17 mouse cellular contexts compared by ENCODE assay signal in the genomic region with DNA sequence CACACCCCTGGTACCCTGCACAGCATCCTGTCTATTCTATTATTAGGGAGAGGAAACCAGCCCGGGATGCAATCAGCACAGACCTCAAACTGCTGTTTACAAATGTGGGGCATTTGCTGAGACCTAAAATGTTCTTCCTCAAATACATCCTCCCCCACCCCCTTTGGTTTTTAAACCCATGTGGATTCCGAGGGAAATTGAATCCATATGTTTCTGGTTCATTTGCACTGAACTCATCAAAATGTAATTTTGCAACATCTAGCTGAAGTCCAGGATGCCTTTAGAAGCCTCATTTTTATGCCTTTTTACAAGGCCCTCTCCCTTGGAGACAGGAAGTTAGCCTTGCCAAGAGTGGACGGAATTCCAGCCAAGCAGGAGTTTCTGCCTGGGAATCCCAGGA.
A peak's percentile ranks its signal among the peaks of the same experiment; 100 is the strongest.
DNase-seq lines count a peak whose midpoint lies in the region; ATAC-seq and TF ChIP-seq lines count a peak whose summit lies in the region.
"Had no signal": no experiment of that assay in that cellular context is flagged by ENCODE, and none has a peak within 500 bp of the region (broad histone marks: within the 10 kb centered on the region; RNA-seq: fewer than 3 reads in every experiment).

No protein-coding gene starts in this region.

- TF ChIP-seq CTCF in lung, postnatal 0 days (IDR thresholded peaks at IDR 0.05), result no peak
- TF ChIP-seq CTCF in lung, adult 2 months (IDR thresholded peaks at IDR 0.05; ENCODE audit: insufficient read depth, low read length), result no peak

- 0 out of 2 replicates have a peak, but pooled peaks have one; percentile 26 for ATAC-seq in heart, embryonic 11.5 days (replicated peaks; ENCODE audit: insufficient number of reproducible peaks, low FRiP score, low TSS enrichment)
- ATAC-seq in lung, postnatal 0 days, result peak; percentile 32; the same call in 1 of the 2 replicates
- no peak for ATAC-seq in midbrain, embryonic 11.5 days (ENCODE audit: low FRiP score)
- ATAC-seq: midbrain, embryonic 15.5 days had no signal

- H3K27ac ChIP-seq in heart, embryonic 11.5 days (ENCODE audit: low read depth, low read length), result no peak overlapping the region
- no peak overlapping the region for H3K27ac ChIP-seq in lung, postnatal 0 days (ENCODE audit: low read length)
- peak overlapping the region; percentile 90 for H3K27ac ChIP-seq in limb, embryonic 10.5 days
- no peak overlapping the region for H3K27ac ChIP-seq in midbrain, embryonic 11.5 days (ENCODE audit: low read depth, low read length)
- H3K27ac ChIP-seq: midbrain, embryonic 15.5 days; neural tube, embryonic 12.5 days had no signal

- TF ChIP-seq EP300 in lung, postnatal 0 days (IDR thresholded peaks at IDR 0.05), result 0 out of 2 replicates have a peak, but pooled peaks have one; percentile 15

- WGBS in heart, embryonic 11.5 days (ENCODE audit: insufficient replicate concordance), result 33% methylated on average over 3 of the region's 3 CpGs
- 17% methylated on average over 3 of the region's 3 CpGs for WGBS in lung, postnatal 0 days
- WGBS in lung, adult 2 months, result 19% methylated on average over 3 of the region's 3 CpGs
- WGBS in limb, embryonic 10.5 days, result 11% methylated on average over 3 of the region's 3 CpGs
- WGBS in midbrain, embryonic 11.5 days, result 73% methylated on average over 3 of the region's 3 CpGs

- no peak overlapping the region for H3K4me3 ChIP-seq in heart, embryonic 11.5 days (ENCODE audit: low read depth, low read length)
- H3K4me3 ChIP-seq in lung, postnatal 0 days (ENCODE audit: low read depth, low read length), result no peak overlapping the region
- no peak overlapping the region for H3K4me3 ChIP-seq in lung, adult 2 months (replicated peaks; ENCODE audit: extremely low read depth, low read depth, low read length)
- H3K4me3 ChIP-seq in limb, embryonic 10.5 days, result no peak overlapping the region
- no peak overlapping the region for H3K4me3 ChIP-seq in midbrain, embryonic 11.5 days (ENCODE audit: low read depth, low read length)
- H3K4me3 ChIP-seq: midbrain, embryonic 15.5 days; neural tube, embryonic 12.5 days had no signal

- H3K4me1 ChIP-seq in heart, embryonic 11.5 days (ENCODE audit: control insufficient read depth, insufficient read depth, low read length), result no peaks in the 10 kb centered on the region
- 0 out of 2 replicates have a peak, but pooled peaks cover 3% of the 10 kb centered on the region for H3K4me1 ChIP-seq in lung, postnatal 0 days (ENCODE audit: insufficient read depth, low read depth, low read length)
- H3K4me1 ChIP-seq in lung, adult 2 months (ENCODE audit: control insufficient read depth, insufficient read depth, low read length), result no peaks in the 10 kb centered on the region
- peaks cover 44% of the 10 kb centered on the region for H3K4me1 ChIP-seq in limb, embryonic 10.5 days
- H3K4me1 ChIP-seq in midbrain, embryonic 11.5 days (ENCODE audit: control insufficient read depth, insufficient read depth, low read length), result no peaks in the 10 kb centered on the region
- H3K4me1 ChIP-seq: midbrain, embryonic 15.5 days; neural tube, embryonic 12.5 days had no signal

- H3K27me3 ChIP-seq in heart, embryonic 11.5 days (ENCODE audit: control insufficient read depth, insufficient read depth, low read length), result no peaks in the 10 kb centered on the region
- H3K27me3 ChIP-seq in lung, postnatal 0 days (replicated peaks; ENCODE audit: insufficient read depth, low read length), result no peaks in the 10 kb centered on the region
- H3K27me3 ChIP-seq in limb, embryonic 10.5 days (ENCODE audit: low read depth, poor library complexity, severe bottlenecking), result no peaks in the 10 kb centered on the region
- H3K27me3 ChIP-seq in midbrain, embryonic 11.5 days (ENCODE audit: control insufficient read depth, insufficient read depth, low read length), result no peaks in the 10 kb centered on the region
- H3K27me3 ChIP-seq: midbrain, embryonic 15.5 days; neural tube, embryonic 12.5 days had no signal

- no peak for TF ChIP-seq POLR2A in lung, adult 2 months (IDR thresholded peaks at IDR 0.05; ENCODE audit: borderline replicate concordance, extremely low read depth, low read depth, low read length)

- DNase-seq in heart, adult 11 months, result no peak
- peak; percentile 58 for DNase-seq in lung, postnatal 0 days (ENCODE audit: low spot score)
- DNase-seq in lung, adult 2 months, result no peak
- DNase-seq in limb, embryonic 10.5 days (ENCODE audit: low spot score), result peak; percentile 43
- no peak for DNase-seq in layer of hippocampus, adult 9-10 months (ENCODE audit: low spot score)
- DNase-seq in midbrain, embryonic 11.5 days (ENCODE audit: low spot score, missing footprints), result no peak
- DNase-seq in B cell, adult 2 months, result no peak
- DNase-seq: adrenal gland, postnatal 25 days; cerebellum, postnatal 10 days; kidney, adult 9 months; layer of hippocampus, postnatal 36 days; liver; lung, postnatal 4 days; thymus, postnatal 25 days had no signal

- H3K9ac ChIP-seq in heart, embryonic 11.5 days (ENCODE audit: low read depth, low read length), result no peak overlapping the region
- no peak overlapping the region for H3K9ac ChIP-seq in lung, postnatal 0 days (replicated peaks; ENCODE audit: low read depth)
- no peak overlapping the region for H3K9ac ChIP-seq in midbrain, embryonic 11.5 days (ENCODE audit: low read length)
- H3K9ac ChIP-seq: midbrain, embryonic 15.5 days; neural tube, embryonic 12.5 days had no signal

- peaks cover 3% of the 10 kb centered on the region for H3K9me3 ChIP-seq in heart, embryonic 11.5 days (replicated peaks; ENCODE audit: control insufficient read depth, low read length)
- H3K9me3 ChIP-seq in lung, postnatal 0 days (ENCODE audit: low read length), result no peaks in the 10 kb centered on the region
- H3K9me3 ChIP-seq in limb, embryonic 10.5 days (replicated peaks), result no peaks in the 10 kb centered on the region
- H3K9me3 ChIP-seq in midbrain, embryonic 11.5 days (ENCODE audit: control insufficient read depth, low read length), result no peaks in the 10 kb centered on the region

- no peaks in the 10 kb centered on the region for H3K36me3 ChIP-seq in heart, embryonic 11.5 days (ENCODE audit: control insufficient read depth, insufficient read depth, low read length)
- no peaks in the 10 kb centered on the region for H3K36me3 ChIP-seq in lung, postnatal 0 days (ENCODE audit: insufficient read depth, low read length)
- no peaks in the 10 kb centered on the region for H3K36me3 ChIP-seq in limb, embryonic 10.5 days
- H3K36me3 ChIP-seq in midbrain, embryonic 11.5 days (ENCODE audit: control insufficient read depth, insufficient read depth, low read length), result no peaks in the 10 kb centered on the region
- H3K36me3 ChIP-seq: midbrain, embryonic 15.5 days; neural tube, embryonic 12.5 days had no signal

- H3K4me2 ChIP-seq in heart, embryonic 11.5 days, result no peak overlapping the region
- H3K4me2 ChIP-seq in lung, postnatal 0 days (replicated peaks; ENCODE audit: low read depth, low read length), result no peak overlapping the region
- no peak overlapping the region for H3K4me2 ChIP-seq in midbrain, embryonic 11.5 days
- H3K4me2 ChIP-seq: midbrain, embryonic 15.5 days; neural tube, embryonic 12.5 days had no signal

Comparison
In these comparisons a context has a peak if more than half of its experiments do, and no peak if none do; other contexts are left out.
1. DNase-seq: peak in lung, postnatal 0 days (single experiment) and limb, embryonic 10.5 days (single experiment); none in heart, adult 11 months (single experiment), lung, adult 2 months (single experiment), layer of hippocampus, adult 9-10 months (single experiment), midbrain, embryonic 11.5 days (single experiment) and B cell, adult 2 months (0 of 2).